Mouse (Mus musculus) activated CD4-positive, CD25-positive, alpha-beta regulatory T cell (primary cell): ENCODE results near the gene Gm20509. TPM values are rescaled to one million over a fixed set of nuclear protein-coding genes. Genes with fewer than 3 reads are reported as not detected.

Source experiments
- polyA plus RNA-seq, 2 experiments: library from polyadenylated mRNA; unstranded; fragments of 100-300 nt; shearing (Covaris generic); gene quantifications; one replicate each; pipeline ENCODE4 v1.2.1; 2017

Gm20509 gene
- polyA plus RNA-seq, result not detected

DNA sequence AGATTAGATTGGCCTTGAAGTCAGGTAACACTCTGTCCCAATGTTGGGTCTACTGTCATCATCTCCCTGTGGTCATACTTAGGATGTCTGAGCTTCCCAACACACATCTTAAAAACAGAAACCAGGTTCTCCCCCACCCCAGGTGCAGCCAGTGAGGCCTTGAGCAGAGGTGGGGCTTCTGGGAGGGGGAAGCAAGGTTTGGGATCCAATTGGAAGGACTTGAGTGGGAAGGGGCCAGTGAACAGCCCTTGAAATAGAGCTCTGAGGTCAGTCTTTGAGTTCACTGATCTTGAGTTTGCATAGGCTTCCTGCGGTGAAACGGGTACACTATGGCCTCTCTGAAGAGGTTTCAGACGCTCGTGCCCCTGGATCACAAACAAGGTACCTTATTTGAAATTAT lies at the start of gene Gm20509:
Gene Gm20509, plus strand, starts transcription at position 290 of the 400 bp plus-strand sequence.

GRCm38 (mm10) chr9:73101536-73101935 lies 734 bp upstream of the Gm20509 start, which contains the start of gene Khdc3:
Khdc3 (plus strand) TSS chr9:73101836.

GRCm38 (mm10) chr9:73112919-73113906 lies 10.9 kb downstream of the Gm20509 start, which contains the start of gene Rsl24d1:
Rsl24d1 (plus strand) TSS chr9:73113426.

Other genes starting within 250 kb of the Gm20509 start
- gene Pygo1, start 176.8 kb upstream of the Gm20509 start, polyA plus RNA-seq, result under 1 TPM in 1 of 2 experiments, not detected in 1; 0.04 TPM
- gene Dyx1c1, start 143.7 kb upstream of the Gm20509 start, polyA plus RNA-seq, result 1 to 10 TPM; 3.0 to 4.4 TPM
- not detected for gene Gm44503, start 143.6 kb upstream of the Gm20509 start, polyA plus RNA-seq
- 1 to 10 TPM; 4.3 to 5.7 TPM for gene Ccpg1os, start 117.1 kb upstream of the Gm20509 start, polyA plus RNA-seq
- 10 to 100 TPM; 61.3 to 96.4 TPM for gene Ccpg1, start 117.0 kb upstream of the Gm20509 start, polyA plus RNA-seq
- 10 to 100 TPM; 21.3 to 23.2 TPM for gene Pigb, start 62.1 kb upstream of the Gm20509 start, polyA plus RNA-seq
- 10 to 100 TPM; 53.4 to 64.9 TPM for gene Rab27a, start 57.6 kb upstream of the Gm20509 start, polyA plus RNA-seq
- gene Khdc3, start 634 bp upstream of the Gm20509 start, polyA plus RNA-seq, result 1 to 10 TPM in 1 of 2 experiments, under 1 TPM in 1; 0.95 to 1.4 TPM
- gene Rsl24d1, start 11.0 kb downstream of the Gm20509 start, polyA plus RNA-seq, result 10 to 100 TPM; 75.9 to 85.6 TPM